Mouse (Mus musculus) urinary bladder, postnatal 36 days (tissue): ENCODE data around the gene Noxred1.
A peak's percentile ranks its signal among the peaks of the same experiment; 100 is the strongest.
"Not testable (repeated sequence)": the region's sequence is repeated elsewhere in the genome, so short reads cannot be mapped to it uniquely, and the experiment has no call there.

ENCODE experiments used
- DNase-seq, 2 experiments: peaks; one replicate each; pipeline ENCODE4 v3.0.0; 2022; ENCODE audit warnings: low spot score in 2 of 2, mixed read lengths in 1 of 2

Gene Noxred1

GRCm38 (mm10) chr12:87238632-87239031 lies at the start of gene Noxred1:
Gene Noxred1 (minus strand): TSS chr12:87238732.
- no peak for DNase-seq

GRCm38 (mm10) chr12:87284726-87285125 lies 46.2 kb upstream of the Noxred1 start:
- DNase-seq: no peak

GRCm38 (mm10) chr12:87284268-87284667 lies 45.7 kb upstream of the Noxred1 start:
- no peak for DNase-seq

GRCm38 (mm10) chr12:87283706-87284105 lies 45.2 kb upstream of the Noxred1 start:
- DNase-seq: no peak

GRCm38 (mm10) chr12:87282743-87283142 lies 44.2 kb upstream of the Noxred1 start:
- DNase-seq: no peak

GRCm38 (mm10) chr12:87281766-87282165 lies 43.2 kb upstream of the Noxred1 start:
- no peak for DNase-seq

GRCm38 (mm10) chr12:87279879-87280278 lies 41.3 kb upstream of the Noxred1 start:
- DNase-seq: no peak

- no peak for DNase-seq
These were observed 40.8 kb upstream of the Noxred1 start for GRCm38 (mm10) chr12:87279350-87279749.

GRCm38 (mm10) chr12:87278118-87278730 lies 39.7 kb upstream of the Noxred1 start:
- no peak for DNase-seq

- not testable (repeated sequence) for DNase-seq
These were observed 38.7 kb upstream of the Noxred1 start for GRCm38 (mm10) chr12:87277251-87277650.

- DNase-seq: no peak
These were observed 36.6 kb upstream of the Noxred1 start for GRCm38 (mm10) chr12:87274853-87275831.

GRCm38 (mm10) chr12:87267682-87268081 lies 29.1 kb upstream of the Noxred1 start:
- DNase-seq: no peak

GRCm38 (mm10) chr12:87266827-87267603 lies 28.5 kb upstream of the Noxred1 start:
- DNase-seq: peak; percentile 9

- DNase-seq: peak; percentile 83 to 84
These were observed 27.7 kb upstream of the Noxred1 start, which contains the start of the genes Vipas39 and Ahsa1 for GRCm38 (mm10) chr12:87266108-87266826. Gene Vipas39 (minus strand): TSS chr12:87266256. Gene Ahsa1 (plus strand): TSS chr12:87266479.

- DNase-seq: no peak
These were observed 26.9 kb upstream of the Noxred1 start for GRCm38 (mm10) chr12:87265444-87265843.

- no peak for DNase-seq
These were observed 22.0 kb upstream of the Noxred1 start for GRCm38 (mm10) chr12:87260562-87260961.

GRCm38 (mm10) chr12:87256629-87257028 lies 18.1 kb upstream of the Noxred1 start:
- DNase-seq: no peak

- DNase-seq: no peak
These were observed 15.3 kb upstream of the Noxred1 start for GRCm38 (mm10) chr12:87253878-87254277.

- no peak for DNase-seq
These were observed 11.6 kb upstream of the Noxred1 start for GRCm38 (mm10) chr12:87250161-87250560.

GRCm38 (mm10) chr12:87236882-87237483 lies 1.5 kb downstream of the Noxred1 start:
- no peak for DNase-seq

- DNase-seq: no peak
These were observed 8.1 kb downstream of the Noxred1 start for GRCm38 (mm10) chr12:87230379-87230895.
